Mouse (Mus musculus) MEL (cell line): ENCODE data around the gene Gm20388. TPM values are rescaled to one million over a fixed set of nuclear protein-coding genes. Genes with fewer than 3 reads are reported as not detected.

Experiments used
- DNase-seq: peaks from one replicate; pipeline ENCODE4 v3.0.0; 2011; ENCODE audit warnings: low read depth, low spot score
- H3K27ac ChIP-seq: 2 replicates; pipeline ENCODE4 v1.5.1; 2012; ENCODE audit warnings: low read depth, mild to moderate bottlenecking, control low read depth, low read length, moderate library complexity; ENCODE audit not compliant: control insufficient read depth
- H3K27me3 ChIP-seq, 2 experiments: fragments of 150-350 bp in 1 of 2; sonication (generic) in 1 of 2; 2 replicates each; pipeline ENCODE4 v1.6.1; 2012; ENCODE audit warnings: low read length in 2 of 2, mild to moderate bottlenecking in 2 of 2, improper control_type of control experiment in 1 of 2, moderate library complexity in 1 of 2; ENCODE audit not compliant: insufficient read depth in 2 of 2, control insufficient read depth in 1 of 2
- H3K36me3 ChIP-seq, 2 experiments: 2 replicates each; pipeline ENCODE4 v1.6.1; 2012 to 2014; ENCODE audit warnings: low read length in 2 of 2, improper control_type of control experiment in 1 of 2, inconsistent platforms in 1 of 2, mild to moderate bottlenecking in 1 of 2; ENCODE audit not compliant: insufficient read depth in 2 of 2, control insufficient read depth in 1 of 2
- H3K4me1 ChIP-seq, 2 experiments: fragments of 150-350 bp in 1 of 2; sonication (generic) in 1 of 2; 2 replicates each; pipeline ENCODE4 v1.6.1; 2012; ENCODE audit warnings: low read length in 2 of 2, improper control_type of control experiment in 1 of 2, mild to moderate bottlenecking in 1 of 2; ENCODE audit not compliant: insufficient read depth in 2 of 2, control insufficient read depth in 1 of 2
- H3K4me3 ChIP-seq, 2 experiments: fragments of 150-350 bp in 1 of 2; sonication (generic) in 1 of 2; 2 replicates each; pipeline ENCODE4 v1.5.1; 2012; ENCODE audit warnings: low read depth in 2 of 2, low read length in 2 of 2, mild to moderate bottlenecking in 2 of 2, moderate library complexity in 2 of 2, control low read depth in 1 of 2, improper control_type of control experiment in 1 of 2; ENCODE audit not compliant: control insufficient read depth in 1 of 2, insufficient read depth in 1 of 2
- H3K79me2 ChIP-seq: 2 replicates; pipeline ENCODE4 v1.6.1; 2012; ENCODE audit warnings: mild to moderate bottlenecking, low read length, moderate library complexity; ENCODE audit not compliant: control insufficient read depth, poor library complexity, insufficient read depth
- H3K9ac ChIP-seq: 2 replicates; pipeline ENCODE4 v1.6.1; 2012; ENCODE audit warnings: low read depth, mild to moderate bottlenecking, control low read depth, low read length, moderate library complexity; ENCODE audit not compliant: control insufficient read depth, poor library complexity, severe bottlenecking
- H3K9me3 ChIP-seq: fragments of 150-350 bp; sonication (generic); replicated peaks from 2 replicates; pipeline ENCODE4 v1.6.1; 2012; ENCODE audit warnings: mild to moderate bottlenecking, low read length, improper control_type of control experiment, moderate library complexity; ENCODE audit not compliant: insufficient read depth
- BHLHE40 ChIP-seq: IDR thresholded peaks from 2 replicates; pipeline ENCODE4 v1.6.1; 2012; ENCODE audit warnings: low read depth, mild to moderate bottlenecking, inconsistent platforms, low read length, improper control_type of control experiment, borderline replicate concordance
- CHD1 ChIP-seq: IDR thresholded peaks from 2 replicates; pipeline ENCODE4 v1.6.1; 2012; ENCODE audit warnings: low read depth, mild to moderate bottlenecking, inconsistent platforms, low read length, improper control_type of control experiment
- CHD2 ChIP-seq: IDR thresholded peaks from 2 replicates; pipeline ENCODE4 v1.6.1; 2011; ENCODE audit warnings: low read length, improper control_type of control experiment
- E2F4 ChIP-seq: IDR thresholded peaks from 2 replicates; pipeline ENCODE4 v1.6.1; 2011; ENCODE audit warnings: low read depth, low read length, improper control_type of control experiment, borderline replicate concordance
- ELF1 ChIP-seq: IDR thresholded peaks from 2 replicates; pipeline ENCODE4 v1.6.1; 2014; ENCODE audit warnings: low read depth, mild to moderate bottlenecking, inconsistent platforms, low read length, improper control_type of control experiment, moderate library complexity
- EP300 ChIP-seq, 2 experiments: IDR thresholded peaks; 2 replicates each; pipeline ENCODE4 v1.6.1; 2011; ENCODE audit warnings: improper control_type of control experiment in 2 of 2, low read length in 2 of 2, low read depth in 1 of 2, mild to moderate bottlenecking in 1 of 2
- ETS1 ChIP-seq: IDR thresholded peaks from 2 replicates; pipeline ENCODE4 v1.6.1; 2012; ENCODE audit warnings: low read depth, mild to moderate bottlenecking, inconsistent platforms, low read length, improper control_type of control experiment, moderate library complexity
- GATA1 ChIP-seq: IDR thresholded peaks from 2 replicates; pipeline ENCODE4 v1.6.1; 2011; ENCODE audit warnings: low read depth, low read length, improper control_type of control experiment
- JUND ChIP-seq: IDR thresholded peaks from 2 replicates; pipeline ENCODE4 v1.6.1; 2011; ENCODE audit warnings: low read depth, mild to moderate bottlenecking, improper control_type of control experiment, low read length
- KAT2A ChIP-seq: conservative IDR thresholded peaks from 2 replicates; pipeline ENCODE4 v1.6.1; 2012; ENCODE audit warnings: low read depth, low read length, improper control_type of control experiment, inconsistent platforms
- MAX ChIP-seq: IDR thresholded peaks from 2 replicates; pipeline ENCODE4 v1.6.1; 2011; ENCODE audit warnings: low read length, improper control_type of control experiment
- MEF2A ChIP-seq: IDR thresholded peaks from 2 replicates; pipeline ENCODE4 v1.6.1; 2014; ENCODE audit warnings: low read depth, mild to moderate bottlenecking, inconsistent platforms, low read length, improper control_type of control experiment; ENCODE audit not compliant: poor library complexity, insufficient replicate concordance, severe bottlenecking; ENCODE audit errors: extremely low read depth
- MXI1 ChIP-seq: IDR thresholded peaks from 2 replicates; pipeline ENCODE4 v1.6.1; 2011; ENCODE audit warnings: mild to moderate bottlenecking, low read depth, low read length, improper control_type of control experiment
- MYB ChIP-seq: IDR thresholded peaks from 2 replicates; pipeline ENCODE4 v1.6.1; 2011; ENCODE audit warnings: mild to moderate bottlenecking, low read depth, low read length, improper control_type of control experiment
- NELFE ChIP-seq: IDR thresholded peaks from 2 replicates; pipeline ENCODE4 v1.6.1; 2011; ENCODE audit warnings: low read depth, low read length, improper control_type of control experiment
- NRF1 ChIP-seq: IDR thresholded peaks from 2 replicates; pipeline ENCODE4 v1.6.1; 2014; ENCODE audit warnings: low read depth, mild to moderate bottlenecking, inconsistent platforms, low read length, improper control_type of control experiment, moderate library complexity; ENCODE audit not compliant: poor library complexity, insufficient read depth, severe bottlenecking
- POLR2AphosphoS2 ChIP-seq: IDR thresholded peaks from 2 replicates; pipeline ENCODE4 v1.6.1; 2011; ENCODE audit warnings: low read length, improper control_type of control experiment
- POLR2AphosphoS5 ChIP-seq: IDR thresholded peaks from 2 replicates; pipeline ENCODE4 v1.6.1; 2012; ENCODE audit warnings: low read depth, borderline replicate concordance, mild to moderate bottlenecking, inconsistent platforms, low read length, moderate library complexity, mixed read lengths
- RAD21 ChIP-seq: IDR thresholded peaks from 2 replicates; pipeline ENCODE4 v1.6.1; 2011; ENCODE audit warnings: mild to moderate bottlenecking, low read depth, low read length, improper control_type of control experiment
- RCOR1 ChIP-seq: IDR thresholded peaks from 2 replicates; pipeline ENCODE4 v1.6.1; 2012; ENCODE audit warnings: low read depth, mild to moderate bottlenecking, inconsistent platforms, low read length, improper control_type of control experiment
- TCF12 ChIP-seq: IDR thresholded peaks from 2 replicates; pipeline ENCODE4 v1.6.1; 2014; ENCODE audit warnings: low read depth, mild to moderate bottlenecking, inconsistent platforms, low read length, improper control_type of control experiment, moderate library complexity
- UBTF ChIP-seq: IDR thresholded peaks from 2 replicates; pipeline ENCODE4 v1.6.1; 2012; ENCODE audit warnings: low read depth, mild to moderate bottlenecking, inconsistent platforms, low read length, improper control_type of control experiment, moderate library complexity, borderline replicate concordance; ENCODE audit not compliant: insufficient read depth
- USF1 ChIP-seq: IDR thresholded peaks from 2 replicates; pipeline ENCODE4 v1.6.1; 2014; ENCODE audit warnings: low read depth, mild to moderate bottlenecking, inconsistent platforms, low read length, improper control_type of control experiment, moderate library complexity
- ZKSCAN1 ChIP-seq: IDR thresholded peaks from 2 replicates; pipeline ENCODE4 v1.6.1; 2012; ENCODE audit warnings: low read depth, mild to moderate bottlenecking, inconsistent platforms, low read length, improper control_type of control experiment, moderate library complexity
- ZMIZ1 ChIP-seq: IDR thresholded peaks from 2 replicates; pipeline ENCODE4 v1.6.1; 2012; ENCODE audit warnings: low read depth, mild to moderate bottlenecking, inconsistent platforms, low read length, improper control_type of control experiment, moderate library complexity
- ZNF384 ChIP-seq: IDR thresholded peaks from 2 replicates; pipeline ENCODE4 v1.6.1; 2012; ENCODE audit warnings: low read depth, mild to moderate bottlenecking, inconsistent platforms, low read length, improper control_type of control experiment
- polyA plus RNA-seq, 2 experiments: library from polyadenylated mRNA; stranded (reverse) in 1 of 2; unstranded in 1 of 2; fragments of >175 nt in 1 of 2; fragments of >200 nt in 1 of 2; gene quantifications; 2 replicates each; pipeline versions ENCODE4 v1.2.1 to v1.2.4; 2012; ENCODE audit warnings: low replicate concordance in 2 of 2, low read depth in 1 of 2; ENCODE audit not compliant: insufficient read length in 2 of 2, insufficient read depth in 1 of 2, missing spikeins in 1 of 2
- total RNA-seq: library from RNA; depleted of rRNA; stranded (reverse); fragments of 300-350 nt; gene quantifications from 2 replicates; pipeline ENCODE4 v1.2.3, GENCODE M21; 2012

Gene Gm20388
- total and polyA plus RNA-seq, 3 experiments: 11.1 to 17.8 TPM; not detected in 1

DNA sequence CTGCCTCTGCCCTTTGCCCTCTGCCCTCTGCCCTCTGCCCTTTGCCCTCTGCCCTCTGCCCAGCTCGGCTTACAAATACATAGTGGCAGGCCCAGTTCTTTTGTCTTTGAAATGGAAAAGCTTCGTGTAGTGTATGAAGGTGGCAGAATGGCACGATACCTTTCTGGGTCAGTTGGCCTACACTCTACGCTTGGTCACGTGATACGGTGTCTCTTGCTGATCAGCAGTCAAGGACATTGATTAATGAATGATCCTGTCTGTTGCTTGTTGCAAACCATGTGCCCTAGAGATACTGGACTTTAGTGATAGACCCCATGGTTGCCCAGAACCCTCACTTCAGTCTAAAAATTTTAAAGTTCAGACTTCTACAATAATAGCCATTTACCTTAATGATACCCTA lies 4400.5 kb downstream of the Gm20388 start:
- Histone ChIP-seq H3K27ac (no peak overlapping the region), H3K27me3 (no peaks in the 10 kb centered on the region), H3K4me1 (no peaks in the 10 kb centered on the region), H3K9me3 (no peaks in the 10 kb centered on the region), H3K36me3 (no peaks in the 10 kb centered on the region), H3K9ac (no peak overlapping the region), H3K4me3 (no peak overlapping the region)
- DNase-seq: no peak
- TF ChIP-seq TCF12: no peak
- no peak for TF ChIP-seq EP300 (IDR thresholded peaks at IDR 0.05; ENCODE audit: low read depth in 1 of 2, low read length in 2 of 2)
- no peak for TF ChIP-seq POLR2AphosphoS5
- TF ChIP-seq RCOR1: no peak
- no peak for TF ChIP-seq MYB
- TF ChIP-seq MAX: no peak
- TF ChIP-seq, all 39 proteins: peak for 0
- H3K79me2 ChIP-seq: no peaks in the 10 kb centered on the region

DNA sequence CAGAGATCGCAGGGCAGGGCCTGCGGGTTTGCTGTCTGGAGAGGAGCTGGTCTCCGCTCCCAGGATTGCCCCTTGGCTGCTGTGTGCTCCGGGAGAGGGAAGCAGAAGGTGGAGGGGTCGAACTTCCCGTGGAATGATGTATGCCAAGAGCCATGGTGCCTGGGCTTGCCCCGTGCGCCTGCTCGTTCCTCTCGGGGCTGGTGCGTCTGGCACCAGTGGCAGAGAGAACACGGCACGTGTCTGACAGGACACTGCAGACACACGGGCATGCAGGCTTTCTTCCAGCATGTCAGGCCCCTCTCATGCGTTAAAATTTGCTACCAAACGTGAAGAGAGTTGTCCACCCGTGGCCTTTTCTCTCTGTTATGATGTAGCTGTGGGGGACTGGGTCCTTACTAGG lies 4401.1 kb downstream of the Gm20388 start:
- Histone ChIP-seq H3K79me2 (no peaks in the 10 kb centered on the region), H3K4me3 (no peak overlapping the region), H3K27ac (no peak overlapping the region), H3K36me3 (no peaks in the 10 kb centered on the region), H3K9me3 (no peaks in the 10 kb centered on the region), H3K4me1 (no peaks in the 10 kb centered on the region), H3K27me3 (no peaks in the 10 kb centered on the region), H3K9ac (no peak overlapping the region)
- TF ChIP-seq ZMIZ1 (no peak), NELFE (no peak), EP300 (IDR thresholded peaks at IDR 0.05; ENCODE audit: low read depth in 1 of 2, low read length in 2 of 2) (no peak), CHD2 (no peak), JUND (no peak), POLR2AphosphoS5 (no peak), RAD21 (no peak)
- no peak for DNase-seq

DNA sequence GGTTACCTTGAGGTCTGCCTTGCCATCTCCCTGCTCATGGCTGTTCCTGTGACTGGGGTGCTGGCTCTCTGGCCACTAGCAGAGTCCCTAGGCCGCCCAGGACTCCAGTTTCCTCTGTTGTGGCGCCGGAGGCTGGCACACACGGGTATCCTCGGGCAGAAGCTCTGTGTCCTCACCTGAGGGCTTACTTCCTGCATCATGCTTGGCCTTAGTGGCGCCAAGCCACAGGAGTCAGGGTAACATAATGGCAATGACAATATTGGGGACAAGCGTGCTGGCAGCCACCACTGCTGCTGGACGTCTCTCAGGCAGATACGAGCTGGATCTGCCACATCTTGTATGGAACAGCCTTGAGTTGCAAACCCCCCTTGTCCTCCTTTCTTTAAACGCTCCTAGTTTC lies 4401.6 kb downstream of the Gm20388 start:
- H3K36me3 ChIP-seq: no peaks in the 10 kb centered on the region

More for the DNA sequence above, 4401.6 kb downstream of the Gm20388 start:
- H3K27ac ChIP-seq: no peak overlapping the region
- no peaks in the 10 kb centered on the region for H3K4me1 ChIP-seq
- no peak overlapping the region for H3K4me3 ChIP-seq
- no peaks in the 10 kb centered on the region for H3K79me2 ChIP-seq
- no peaks in the 10 kb centered on the region for H3K27me3 ChIP-seq
- no peak for DNase-seq
- H3K9ac ChIP-seq: no peak overlapping the region
- TF ChIP-seq NRF1 (no peak), ZNF384 (no peak), ELF1 (no peak), E2F4 (no peak), KAT2A (no peak), USF1 (no peak), GATA1 (no peak), POLR2AphosphoS2 (no peak), ZKSCAN1 (no peak), BHLHE40 (no peak), ZMIZ1 (no peak), UBTF (no peak), MEF2A (no peak), TCF12 (no peak), JUND (no peak), MXI1 (no peak), CHD1 (no peak), ETS1 (no peak)
- no peaks in the 10 kb centered on the region for H3K9me3 ChIP-seq
